ENCODE assay signal across 8 mouse cellular contexts in the genomic region with DNA sequence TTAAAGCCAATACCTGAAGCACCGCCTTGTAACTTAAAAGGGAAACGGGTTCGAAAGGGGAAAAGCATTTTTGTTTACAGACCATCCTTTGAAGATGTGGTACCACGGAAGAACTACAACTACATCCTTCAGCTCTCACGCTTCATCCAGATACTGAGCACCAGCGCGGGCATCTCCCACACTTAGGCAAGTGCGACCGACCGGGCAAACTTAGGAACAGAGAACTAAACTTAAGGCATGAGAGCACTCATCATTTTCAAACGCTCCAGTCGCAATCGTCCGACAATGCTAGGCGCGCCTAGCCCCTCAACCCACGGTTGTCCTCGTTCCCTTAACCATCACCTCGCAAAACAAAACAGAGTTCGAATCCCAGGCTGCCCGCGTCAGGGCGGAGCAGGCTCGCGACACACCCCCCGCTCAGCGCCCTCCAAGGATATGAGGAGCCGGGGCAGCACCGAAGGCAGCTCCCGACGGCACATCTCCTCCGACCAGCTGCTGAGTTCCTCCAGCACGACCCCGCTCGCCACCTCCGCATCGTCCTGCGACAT. TPM values are rescaled to one million over a fixed set of nuclear protein-coding genes. Genes with fewer than 3 reads are reported as not detected.
DNase-seq lines count a peak whose midpoint lies in the region; ATAC-seq and TF ChIP-seq lines count a peak whose summit lies in the region.

No protein-coding gene starts in this region.

- TF ChIP-seq CTCF in heart, adult 2 months (IDR thresholded peaks at IDR 0.05) = no peak

- DNase-seq in heart, adult 2 months = no peak
- DNase-seq in heart, adult 8-10 months (ENCODE audit: low spot score) = no peak
- no peak for DNase-seq in ES-E14 (ENCODE audit: low read depth, low spot score)
- DNase-seq in right cerebral cortex, postnatal 10 days (ENCODE audit: low spot score in 2 of 2) = no peak
- DNase-seq in yolk sac, embryonic 10.5 days (ENCODE audit: low spot score) = no peak
- no peak for DNase-seq in urinary bladder, postnatal 36 days (ENCODE audit: low spot score in 2 of 2)

- H3K27ac ChIP-seq in heart, adult 2 months = no peak overlapping the region
- H3K27ac ChIP-seq in ES-E14 (ENCODE audit: insufficient read depth, low read depth, low read length, poor library complexity, severe bottlenecking) (no peak overlapping the region), macrophage (peak overlapping the region; percentile 46; the same call in 1 of the 2 replicates)

- no peaks in the 10 kb centered on the region for H3K79me2 ChIP-seq in heart, adult 2 months (replicated peaks; ENCODE audit: control insufficient read depth, insufficient read depth, low read length)
- no peaks in the 10 kb centered on the region; the same call in 1 of the 2 replicates for H3K79me2 ChIP-seq in macrophage (ENCODE audit: inconsistent target)

- intact Hi-C loops in heart, adult 2 months (cut with DNase I) = loop anchor here (2.0 to 10.0 kb wide), 3 partner anchors 63 to 313 kb away; a partner anchor contains a TSS

- H3K27me3 ChIP-seq in heart, adult 2 months (ENCODE audit: control insufficient read depth, insufficient read depth, low read length) = no peaks in the 10 kb centered on the region

- WGBS in heart, adult 2 months = 1% methylated on average over 38 of the region's 38 CpGs
- WGBS in macrophage (ENCODE audit: missing documents) = 1% methylated on average over 38 of the region's 38 CpGs

- no peak for TF ChIP-seq POLR2A in heart, adult 2 months (IDR thresholded peaks at IDR 0.05; ENCODE audit: insufficient read depth, low read depth, low read length)

- no peaks in the 10 kb centered on the region for H3K36me3 ChIP-seq in heart, adult 2 months (ENCODE audit: control insufficient read depth, insufficient read depth, low read length)
- H3K36me3 ChIP-seq in ES-E14 (ENCODE audit: control insufficient read depth, insufficient read depth, low read length, poor library complexity, severe bottlenecking) (peaks cover 9% of the 10 kb centered on the region), macrophage (ENCODE audit: inconsistent target) (no peaks in the 10 kb centered on the region)

- ATAC-seq in granulocyte monocyte progenitor cell, adult 5-6 weeks (replicated peaks; ENCODE audit: poor library complexity, severe bottlenecking) = peak; percentile 22

- H3K9me3 ChIP-seq in ES-E14 (ENCODE audit: control insufficient read depth, insufficient read depth, low read depth, low read length) = no peaks in the 10 kb centered on the region

- peak overlapping the region; percentile 72 for H3K9ac ChIP-seq in heart, adult 2 months (ENCODE audit: low read depth, low read length)
- H3K9ac ChIP-seq in ES-E14 (ENCODE audit: insufficient read depth, low read depth, low read length, poor library complexity, severe bottlenecking) = peak overlapping the region; percentile 84

- in situ Hi-C loops in ES-E14 (cut with MboI; ENCODE audit: low sequenced_read_pairs in 2 of 2, unreplicated experiment in 2 of 2) = loop anchor here (25.0 kb wide), 1 partner anchor 1282 kb away; no protein-coding TSS in a partner anchor

- peak overlapping the region; percentile 67 for H3K4me3 ChIP-seq in heart, adult 2 months
- H3K4me3 ChIP-seq in ES-E14 (ENCODE audit: insufficient read depth in 1 of 2, low read depth in 1 of 2, low read length in 2 of 2, poor library complexity in 1 of 2, severe bottlenecking in 1 of 2) (peak overlapping the region; percentile 79 to 99), macrophage (ENCODE audit: inconsistent target) (peak overlapping the region; percentile 83)

- no peak for TF ChIP-seq EP300 in heart, adult 2 months (IDR thresholded peaks at IDR 0.05; ENCODE audit: insufficient read depth, low read depth, low read length)

- H3K4me1 ChIP-seq in heart, adult 2 months (ENCODE audit: control insufficient read depth, insufficient read depth, low read length) = no peaks in the 10 kb centered on the region
- peaks cover 1 to 3% of the 10 kb centered on the region in 2 experiments; a peak in 1 of 4 replicates for H3K4me1 ChIP-seq in ES-E14 (ENCODE audit: control insufficient read depth in 2 of 2, insufficient read depth in 2 of 2, low read length in 2 of 2, poor library complexity in 1 of 2)

TF ChIP-seq in ES-E14, 5 proteins besides CTCF, POLR2A, EP300 and RAD21:
- TF ChIP-seq CHD2 (IDR thresholded peaks at IDR 0.05; ENCODE audit: low read depth, low read length) (no peak), HCFC1 (IDR thresholded peaks at IDR 0.05; ENCODE audit: borderline replicate concordance, insufficient read depth, low read length) (no peak), MAFK (IDR thresholded peaks at IDR 0.05; ENCODE audit: insufficient read depth, low read depth, low read length) (no peak), ZC3H11A (IDR thresholded peaks at IDR 0.05; ENCODE audit: borderline replicate concordance, low read depth, low read length) (no peak), ZNF384 (IDR thresholded peaks at IDR 0.05; ENCODE audit: low read depth, low read length) (no peak)

RNA-seq across cellular contexts. Expression of a gene that starts 0.3 kb away (rescaled TPM):
- under 1 TPM; 0.73 to 0.93 TPM for total RNA-seq in heart, adult 2 months (2021)
- 0.53 and 0.91 TPM in 2 replicates for polyA plus RNA-seq in heart, adult 2 months (2012; rRNA removed)
- 1 to 10 TPM in 1 of 4 experiments, under 1 TPM in 3; 0.55 to 1.0 (median 0.70) TPM for total RNA-seq in heart, adult 8-10 months (2022)
- total RNA-seq in ES-E14 (2012; rRNA removed) = 43.7 and 46.8 TPM in 2 replicates
- 14.0 and 15.0 TPM in 2 replicates for total RNA-seq in granulocyte monocyte progenitor cell, adult 5-6 weeks (2014; fragmentation: Nextera tagmentation)
- total RNA-seq in granulocyte monocyte progenitor cell, adult 5-6 weeks (2017) = 20.6 and 28.5 TPM in 2 replicates
- total RNA-seq in macrophage (2018; cell fraction: chromatin; rRNA removed) = 10 to 100 TPM in 2 of 26 experiments, 1 to 10 TPM in 22, under 1 TPM in 2; 0.77 to 18.2 (median 3.6) TPM
- 1 to 10 TPM in 15 of 26 experiments, under 1 TPM in 11; 0.53 to 2.1 (median 1.1) TPM for total RNA-seq in macrophage (2018; cell fraction: cytosol; rRNA removed)
- 10 to 100 TPM in 1 of 26 experiments, 1 to 10 TPM in 19, under 1 TPM in 6; 0.52 to 11.8 (median 1.9) TPM for total RNA-seq in macrophage (2018; cell fraction: nucleus; rRNA removed)
- polyA plus RNA-seq in macrophage (2018) = 0.76 to 4.4 TPM (median 0.87 TPM) in 3 replicates

RNA-seq across cellular contexts. Expression of a gene that starts 0.4 kb away (rescaled TPM):
- 1 to 10 TPM; 3.7 to 4.3 TPM for total RNA-seq in heart, adult 2 months (2021)
- polyA plus RNA-seq in heart, adult 2 months (2012; rRNA removed) = 1.1 and 1.6 TPM in 2 replicates
- 1 to 10 TPM; 3.3 to 4.8 (median 4.0) TPM for total RNA-seq in heart, adult 8-10 months (2022)
- total RNA-seq in ES-E14 (2012; rRNA removed) = 4.8 and 9.1 TPM in 2 replicates
- 2.5 and 6.7 TPM in 2 replicates for total RNA-seq in granulocyte monocyte progenitor cell, adult 5-6 weeks (2014; fragmentation: Nextera tagmentation)
- total RNA-seq in granulocyte monocyte progenitor cell, adult 5-6 weeks (2017) = 12.4 and 13.4 TPM in 2 replicates
- 1 to 10 TPM in 6 of 26 experiments, under 1 TPM in 7, not detected in 13; 0.52 to 2.7 (median 0.92) TPM for total RNA-seq in macrophage (2018; cell fraction: chromatin; rRNA removed)
- total RNA-seq in macrophage (2018; cell fraction: cytosol; rRNA removed) = 1 to 10 TPM in 18 of 26 experiments, under 1 TPM in 8; 0.42 to 3.5 (median 2.2) TPM
- 1 to 10 TPM in 9 of 26 experiments, under 1 TPM in 13, not detected in 4; 0.36 to 3.3 (median 0.86) TPM for total RNA-seq in macrophage (2018; cell fraction: nucleus; rRNA removed)
- polyA plus RNA-seq in macrophage (2018) = 2.0 to 3.4 TPM (median 2.1 TPM) in 3 replicates

RNA-seq across cellular contexts. Expression of a gene that starts 53.8 kb away (rescaled TPM):
- total RNA-seq in heart, adult 2 months (2021) = under 1 TPM; 0.23 to 0.70 TPM
- 0.70 and 1.2 TPM in 2 replicates for polyA plus RNA-seq in heart, adult 2 months (2012; rRNA removed)
- 1 to 10 TPM in 1 of 4 experiments, under 1 TPM in 3; 0.33 to 1.1 (median 0.54) TPM for total RNA-seq in heart, adult 8-10 months (2022)
- total RNA-seq in ES-E14 (2012; rRNA removed) = not detected in 2 replicates
- not detected in 2 replicates for total RNA-seq in granulocyte monocyte progenitor cell, adult 5-6 weeks (2014; fragmentation: Nextera tagmentation)
- total RNA-seq in granulocyte monocyte progenitor cell, adult 5-6 weeks (2017) = 0.05 TPM in 1 of 2 replicates, not detected in the other
- total RNA-seq in macrophage (2018; cell fraction: chromatin; rRNA removed) = 10 to 100 TPM in 5 of 26 experiments, 1 to 10 TPM in 6, under 1 TPM in 4, not detected in 11; 0.22 to 27.4 (median 3.6) TPM
- 10 to 100 TPM in 2 of 26 experiments, 1 to 10 TPM in 6, under 1 TPM in 10, not detected in 8; 0.04 to 16.6 (median 0.77) TPM for total RNA-seq in macrophage (2018; cell fraction: cytosol; rRNA removed)
- total RNA-seq in macrophage (2018; cell fraction: nucleus; rRNA removed) = 10 to 100 TPM in 5 of 26 experiments, 1 to 10 TPM in 5, under 1 TPM in 6, not detected in 10; 0.20 to 18.7 (median 5.5) TPM
- 0.09 TPM in 1 of 3 replicates, not detected in the others for polyA plus RNA-seq in macrophage (2018)

Comparison
In these comparisons a context has a peak if more than half of its experiments do, and no peak if none do; other contexts are left out.
1. RNA of a gene that starts 0.3 kb away (total RNA-seq): 43.7 to 46.8 TPM in ES-E14 and 14.0 to 28.5 TPM in granulocyte monocyte progenitor cell, adult 5-6 weeks; 0.73 to 0.93 TPM in heart, adult 2 months and 0.55 to 1.0 TPM in heart, adult 8-10 months; every median in the first group is over 4 times any median in the second.
2. Peak in every context shown above with its lines, with median percentiles within 50 percentile points of each other: H3K4me3 ChIP-seq.